Mouse (Mus musculus) embryonic facial prominence, embryonic 11.5 days (tissue): ENCODE results near the gene Hdac1. TPM values are rescaled to one million over a fixed set of nuclear protein-coding genes. Genes with fewer than 3 reads are reported as not detected.

Experiments used
- microRNA-seq: library from miRNA; unstranded; fragments of <30 nt; microRNA quantifications from one replicate; pipeline ENCODE4, GENCODE M21; 2016; ENCODE audit warnings: borderline number of aligned reads
- polyA plus RNA-seq: library from polyadenylated mRNA; unstranded; fragments of >200 nt; fragmentation: Nextera tagmentation; extraction: Ambion mirVana; gene quantifications from 2 replicates; pipeline ENCODE4 v1.2.1, GENCODE M21; 2014

The Hdac1 gene
- polyA plus RNA-seq, 1 experiment from 2014 or later = 271 TPM

Small RNA genes within 50 kb of the gene (microRNA-seq; reads per million reads assigned to microRNA genes)
- gene Mir8119 = not detected

Other genes starting within 250 kb of the Hdac1 start
- 584 and 661 TPM in 2 replicates for gene Rbbp4, start 207.3 kb downstream of the Hdac1 start, polyA plus RNA-seq
- 46.1 and 53.6 TPM in 2 replicates for gene Zbtb8os, start 207.0 kb downstream of the Hdac1 start, polyA plus RNA-seq
- gene Zbtb8a, start 164.6 kb downstream of the Hdac1 start, polyA plus RNA-seq = 6.5 and 7.2 TPM in 2 replicates
- gene Zbtb8b, start 101.9 kb downstream of the Hdac1 start, polyA plus RNA-seq = 2.4 and 2.8 TPM in 2 replicates
- gene Bsdc1, start 81.1 kb downstream of the Hdac1 start, polyA plus RNA-seq = 21.2 and 22.0 TPM in 2 replicates
- not detected in 2 replicates for gene Tssk3, start 51.7 kb downstream of the Hdac1 start, polyA plus RNA-seq
- not detected in 2 replicates for gene Fam229a, start 51.5 kb downstream of the Hdac1 start, polyA plus RNA-seq
- gene Marcksl1, start 29.1 kb downstream of the Hdac1 start, polyA plus RNA-seq = 1,559 and 1,563 TPM in 2 replicates
- 11.3 and 14.2 TPM in 2 replicates for gene Lck, start 30.9 kb upstream of the Hdac1 start, polyA plus RNA-seq
- gene Fam167b, start 35.8 kb upstream of the Hdac1 start, polyA plus RNA-seq = 2.9 and 3.2 TPM in 2 replicates
- gene Eif3i, start 57.9 kb upstream of the Hdac1 start, polyA plus RNA-seq = 284 and 293 TPM in 2 replicates
- gene Tmem234, start 58.0 kb upstream of the Hdac1 start, polyA plus RNA-seq = 163 and 195 TPM in 2 replicates
- 1.2 and 1.9 TPM in 2 replicates for gene Dcdc2b, start 71.5 kb upstream of the Hdac1 start, polyA plus RNA-seq
- gene Iqcc, start 76.4 kb upstream of the Hdac1 start, polyA plus RNA-seq = 22.8 and 23.5 TPM in 2 replicates
- gene Ccdc28b, start 81.2 kb upstream of the Hdac1 start, polyA plus RNA-seq = 55.8 and 58.8 TPM in 2 replicates
- gene Txlna, start 98.4 kb upstream of the Hdac1 start, polyA plus RNA-seq = 100 and 101 TPM in 2 replicates
- gene Kpna6, start 130.1 kb upstream of the Hdac1 start, polyA plus RNA-seq = 12.5 and 13.3 TPM in 2 replicates
- 29.1 and 38.6 TPM in 2 replicates for gene Tmem39b, start 154.1 kb upstream of the Hdac1 start, polyA plus RNA-seq
- 175 and 193 TPM in 2 replicates for gene Khdrbs1, start 199.6 kb upstream of the Hdac1 start, polyA plus RNA-seq